Mouse (Mus musculus): ENCODE measurements at regions not wholly inside any gene's neighbourhood (a gene's known extent, or its start where the extent isn't known, plus 50 kb on each side); places are given as distances from the start of the nearest gene placed in this dataset.

GRCm38 (mm10) chr2:166227496-166227895 lies 72.0 kb upstream of the Sulf2 start:
- DNase-seq: no peak

GRCm38 (mm10) chr2:166226929-166227328 lies 71.5 kb upstream of the Sulf2 start:
- DNase-seq: no peak

GRCm38 (mm10) chr2:166226331-166226730 lies 70.9 kb upstream of the Sulf2 start:
- no peak for DNase-seq

GRCm38 (mm10) chr2:166225354-166225753 lies 69.9 kb upstream of the Sulf2 start:
- no peak for DNase-seq

- no peak for DNase-seq
Measured at GRCm38 (mm10) chr2:166218783-166219182, 63.3 kb upstream of the Sulf2 start.

GRCm38 (mm10) chr2:166216512-166216865 lies 61.0 kb upstream of the Sulf2 start:
- peak; percentile 5 to 8 for DNase-seq

- DNase-seq: peak; percentile 20 to 34
Measured at GRCm38 (mm10) chr2:166215610-166216511, 60.4 kb upstream of the Sulf2 start.

GRCm38 (mm10) chr2:166215191-166215590 lies 59.7 kb upstream of the Sulf2 start:
- no peak for DNase-seq

GRCm38 (mm10) chr2:166207145-166207508 lies 51.7 kb upstream of the Sulf2 start:
- peak in 1 of 2 experiments; percentile 14 for DNase-seq

- DNase-seq: peak; percentile 20 to 25
Measured at GRCm38 (mm10) chr2:166206396-166207144, 51.1 kb upstream of the Sulf2 start.
